In the genomic region with DNA sequence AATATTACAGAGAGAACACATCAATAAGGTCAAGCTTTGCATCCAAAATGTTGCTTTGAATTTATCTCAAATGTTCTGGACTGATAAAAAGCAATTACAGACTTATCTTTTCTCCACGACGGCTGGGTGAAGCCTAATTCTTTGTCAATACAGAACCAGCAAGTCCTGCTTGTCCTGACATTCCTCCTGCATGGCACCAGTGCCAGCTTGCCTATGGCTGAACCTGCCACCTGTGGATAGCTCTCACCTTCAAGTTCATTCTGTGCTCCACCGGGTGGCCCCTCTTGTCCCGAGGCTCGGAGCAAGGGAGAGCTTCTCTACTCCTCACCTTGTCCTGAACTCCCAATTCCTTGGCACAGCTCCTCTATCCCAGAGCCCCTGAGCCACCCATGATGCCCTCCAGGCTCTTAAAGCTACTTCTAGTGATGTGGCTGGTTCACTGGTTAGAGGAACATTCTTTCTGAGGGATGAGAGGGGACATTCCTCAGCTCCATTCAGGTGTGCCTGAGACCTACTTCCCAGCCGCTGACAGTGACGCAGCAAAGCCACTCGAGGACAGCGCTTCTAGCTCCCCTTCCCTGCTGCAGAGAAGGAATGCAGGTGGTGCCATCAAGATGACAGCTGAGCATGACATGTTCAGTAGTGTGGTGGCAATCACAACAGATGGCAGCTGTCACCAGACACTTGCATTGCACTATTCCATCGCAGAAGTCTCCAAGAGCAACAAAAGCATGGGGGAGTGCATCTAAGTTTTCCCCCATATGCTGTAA, we compare ENCODE assay signal across 11 mouse cellular contexts.
A peak's percentile ranks its signal among the peaks of the same experiment; 100 is the strongest.
DNase-seq lines count a peak whose midpoint lies in the region; ATAC-seq and TF ChIP-seq lines count a peak whose summit lies in the region.
"Had no signal": no experiment of that assay in that cellular context is flagged by ENCODE, and none has a peak within 500 bp of the region (broad histone marks: within the 10 kb centered on the region; RNA-seq: fewer than 3 reads in every experiment).

No protein-coding gene starts in this region.

- no peak for ATAC-seq in frontal cortex, adult (ENCODE audit: low TSS enrichment)
- ATAC-seq in lung, embryonic 14.5 days (ENCODE audit: insufficient read depth) = peak; percentile 73
- ATAC-seq in stomach, postnatal 0 days (ENCODE audit: low FRiP score, low TSS enrichment) = peak; percentile 54; the same call in 1 of the 2 replicates

- 28% methylated on average over 10 of the region's 10 CpGs for WGBS in lung, embryonic 14.5 days
- WGBS in stomach, postnatal 0 days = 57% methylated on average over 10 of the region's 10 CpGs

- H3K4me1 ChIP-seq in lung, embryonic 14.5 days (ENCODE audit: insufficient read depth) = peaks cover 5% of the 10 kb centered on the region
- no peaks in the 10 kb centered on the region for H3K4me1 ChIP-seq in stomach, postnatal 0 days (replicated peaks; ENCODE audit: control insufficient read depth, insufficient read depth)
- H3K4me1 ChIP-seq: hindbrain, embryonic 12.5 days had no signal

- H3K9ac ChIP-seq in lung, embryonic 14.5 days = no peak overlapping the region
- no peak overlapping the region for H3K9ac ChIP-seq in stomach, postnatal 0 days (ENCODE audit: low read length)
- H3K9ac ChIP-seq: hindbrain, embryonic 12.5 days had no signal

- TF ChIP-seq EP300 in stomach, postnatal 0 days (optimal IDR thresholded peaks at IDR 0.05) = peak; percentile 68

- TF ChIP-seq CTCF in lung, embryonic 14.5 days (IDR thresholded peaks at IDR 0.05; ENCODE audit: low read depth) = no peak
- TF ChIP-seq CTCF in stomach, postnatal 0 days (IDR thresholded peaks at IDR 0.05; ENCODE audit: low read depth) = no peak

- H3K27ac ChIP-seq in lung, embryonic 14.5 days (ENCODE audit: low read depth) = no peak overlapping the region
- H3K27ac ChIP-seq in stomach, postnatal 0 days (replicated peaks) = peak overlapping the region; percentile 77
- H3K27ac ChIP-seq: hindbrain, embryonic 12.5 days had no signal

- no peaks in the 10 kb centered on the region for H3K27me3 ChIP-seq in lung, embryonic 14.5 days (ENCODE audit: insufficient read depth, low read length)
- no peaks in the 10 kb centered on the region for H3K27me3 ChIP-seq in stomach, postnatal 0 days (ENCODE audit: control insufficient read depth, insufficient read depth, low read length)
- H3K27me3 ChIP-seq: hindbrain, embryonic 12.5 days had no signal

- H3K4me2 ChIP-seq in lung, embryonic 14.5 days = no peak overlapping the region
- no peak overlapping the region; the same call in 1 of the 2 replicates for H3K4me2 ChIP-seq in stomach, postnatal 0 days (replicated peaks; ENCODE audit: low read depth)
- H3K4me2 ChIP-seq: hindbrain, embryonic 12.5 days; midbrain, embryonic 11.5 days had no signal

- peak; percentile 22 to 26 for DNase-seq in frontal cortex, postnatal 10 days (ENCODE audit: low spot score in 2 of 2)
- DNase-seq in right cerebral cortex, postnatal 14 days = peak; percentile 10
- no peak for DNase-seq in right cerebral cortex, adult 18-20 months
- DNase-seq in lung, embryonic 14.5 days = peak; percentile 72
- no peak for DNase-seq in stomach, postnatal 0 days (ENCODE audit: low spot score)
- DNase-seq in thymus, postnatal 10 days (ENCODE audit: low spot score in 2 of 2) = no peak
- no peak for DNase-seq in heart, adult 8-10 months (ENCODE audit: low spot score)
- DNase-seq: liver had no signal

- H3K36me3 ChIP-seq in lung, embryonic 14.5 days (ENCODE audit: insufficient read depth) = no peaks in the 10 kb centered on the region
- no peaks in the 10 kb centered on the region for H3K36me3 ChIP-seq in stomach, postnatal 0 days (ENCODE audit: control insufficient read depth, insufficient read depth, low read length)
- H3K36me3 ChIP-seq: hindbrain, embryonic 12.5 days had no signal

- H3K4me3 ChIP-seq in lung, embryonic 14.5 days (ENCODE audit: low read depth, low read length) = no peak overlapping the region
- no peak overlapping the region for H3K4me3 ChIP-seq in stomach, postnatal 0 days (ENCODE audit: low read depth, low read length)
- H3K4me3 ChIP-seq: hindbrain, embryonic 12.5 days had no signal

- H3K9me3 ChIP-seq in lung, embryonic 14.5 days (ENCODE audit: low read depth, low read length) = no peaks in the 10 kb centered on the region
- H3K9me3 ChIP-seq in stomach, postnatal 0 days (ENCODE audit: control insufficient read depth, low read length) = no peaks in the 10 kb centered on the region
- H3K9me3 ChIP-seq: hindbrain, embryonic 12.5 days had no signal

Comparison
In these comparisons a context has a peak if more than half of its experiments do, and no peak if none do; other contexts are left out.
1. DNase-seq: peak in frontal cortex, postnatal 10 days (2 of 2), right cerebral cortex, postnatal 14 days (single experiment) and lung, embryonic 14.5 days (single experiment); none in right cerebral cortex, adult 18-20 months (single experiment), stomach, postnatal 0 days (single experiment), thymus, postnatal 10 days (0 of 2) and heart, adult 8-10 months (single experiment).